Mouse (Mus musculus) G1E (cell line): ENCODE data around the gene Rhog.

ENCODE experiments used
- CTCF ChIP-seq: IDR thresholded peaks from 2 replicates; pipeline ENCODE4 v1.5.1; 2012; ENCODE audit warnings: low read depth, low read length, inconsistent platforms, mixed read lengths
- POLR2AphosphoS5 ChIP-seq: IDR thresholded peaks from 2 replicates; pipeline ENCODE4 v1.6.1; 2012; ENCODE audit warnings: low read depth, low read length, inconsistent platforms; ENCODE audit not compliant: insufficient replicate concordance
- TAL1 ChIP-seq: conservative IDR thresholded peaks from 2 replicates; pipeline ENCODE4 v1.6.1; 2012; ENCODE audit warnings: low read depth, low read length, inconsistent platforms, mixed read lengths

GRCm38 (mm10) chr7:102267113-102267579, 11.3 kb upstream of the Rhog start:
- TF ChIP-seq CTCF (peak; percentile 58; the same call in 1 of the 2 replicates), POLR2AphosphoS5 (no peak), TAL1 (no peak)
